Comparison of ENCODE assay signal across 31 mouse cellular contexts in the genomic region with DNA sequence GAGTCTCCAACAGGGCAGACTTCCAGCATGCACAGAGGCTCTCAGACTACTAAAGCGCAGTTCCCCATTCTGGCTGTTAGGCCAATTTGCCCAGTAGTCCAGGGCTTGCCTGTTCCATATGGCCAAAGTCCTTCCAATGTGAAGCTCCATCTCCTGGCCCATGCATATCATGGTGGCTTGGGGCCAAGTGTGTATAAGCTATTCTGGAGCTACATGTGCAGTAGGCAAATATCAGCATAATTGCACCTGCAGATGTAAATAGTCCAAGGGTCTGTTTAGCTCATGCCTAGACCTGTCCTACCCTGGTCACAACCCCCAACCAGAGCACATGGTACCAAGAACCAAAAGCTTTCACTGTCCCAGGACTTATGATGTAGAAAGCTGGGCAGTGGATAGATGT. TPM values are rescaled to one million over a fixed set of nuclear protein-coding genes. Genes with fewer than 3 reads are reported as not detected.
A peak's percentile ranks its signal among the peaks of the same experiment; 100 is the strongest.
DNase-seq lines count a peak whose midpoint lies in the region; ATAC-seq and TF ChIP-seq lines count a peak whose summit lies in the region.
"Had no signal": no experiment of that assay in that cellular context is flagged by ENCODE, and none has a peak within 500 bp of the region (broad histone marks: within the 10 kb centered on the region; RNA-seq: fewer than 3 reads in every experiment).

No protein-coding gene starts in this region.

- no peaks in the 10 kb centered on the region for H3K27me3 ChIP-seq in intestine, embryonic 16.5 days (replicated peaks; ENCODE audit: control insufficient read depth, insufficient read depth, low read length)
- H3K27me3 ChIP-seq: liver, embryonic 13.5 days; Patski had no signal

- no peak overlapping the region for H3K4me2 ChIP-seq in intestine, embryonic 16.5 days (ENCODE audit: low read depth, low read length)
- H3K4me2 ChIP-seq: liver, embryonic 13.5 days; lung, embryonic 14.5 days had no signal

- H3K4me3 ChIP-seq in intestine, embryonic 16.5 days (ENCODE audit: low read length), result no peak overlapping the region
- H3K4me3 ChIP-seq in left cerebral cortex, adult 2 months, result no peak overlapping the region
- H3K4me3 ChIP-seq: erythroblast, embryonic 14.5 days; liver, embryonic 13.5 days had no signal

- no peak for TF ChIP-seq CTCF in left cerebral cortex, adult 2 months (IDR thresholded peaks at IDR 0.05)

- no peak overlapping the region for H3K27ac ChIP-seq in intestine, embryonic 16.5 days (ENCODE audit: low read length)
- no peak overlapping the region for H3K27ac ChIP-seq in left cerebral cortex, adult 2 months
- H3K27ac ChIP-seq: liver, embryonic 13.5 days had no signal

- H3K9me3 ChIP-seq in intestine, embryonic 16.5 days (ENCODE audit: control insufficient read depth, low read length), result no peaks in the 10 kb centered on the region
- H3K9me3 ChIP-seq: liver, embryonic 13.5 days had no signal

- DNase-seq in cerebellum, adult 18-20 months, result peak; percentile 3 to 6
- no peak for DNase-seq in cerebellum, adult 8-10 months
- DNase-seq in brain, adult 2 months (ENCODE audit: low read depth, low spot score), result peak; percentile 15
- peak; percentile 13 for DNase-seq in cerebellum, adult 9-11 months
- DNase-seq in adrenal gland, adult 18-20 months (ENCODE audit: low spot score in 2 of 2), result no peak
- no peak for DNase-seq in left cerebral cortex, adult 2 months (ENCODE audit: extremely low spot score in 1 of 2, low spot score in 2 of 2)
- no peak for DNase-seq in thymus, postnatal 10 days (ENCODE audit: low spot score in 2 of 2)
- DNase-seq: adrenal gland, postnatal 14 days; forebrain, postnatal 0 days; gastrocnemius, postnatal 10 days; heart, postnatal 14 days; kidney, adult 9 months; kidney, postnatal 10 days; liver, embryonic 13.5 days; lung, embryonic 14.5 days; lung, postnatal 14 days; midbrain, embryonic 14.5 days; retina, postnatal 1 day; thymus, postnatal 25 days had no signal

- no peak overlapping the region for H3K9ac ChIP-seq in intestine, embryonic 16.5 days (ENCODE audit: low read depth, low read length)
- H3K9ac ChIP-seq: forebrain, postnatal 0 days; liver, embryonic 13.5 days; lung, embryonic 14.5 days had no signal

- H3K36me3 ChIP-seq in intestine, embryonic 16.5 days (ENCODE audit: control insufficient read depth, insufficient read depth, low read length), result no peaks in the 10 kb centered on the region
- H3K36me3 ChIP-seq: liver, embryonic 13.5 days had no signal

- ATAC-seq in intestine, embryonic 16.5 days, result peak; percentile 54
- ATAC-seq: forebrain, postnatal 0 days; hindbrain, embryonic 16.5 days; Patski had no signal

- intact Hi-C loops in left cerebral cortex, adult 2 months (cut with DNase I), result no loop called here

- WGBS in intestine, embryonic 16.5 days, result 100% methylated on average over 1 of the region's 1 CpGs

- H3K4me1 ChIP-seq in intestine, embryonic 16.5 days (ENCODE audit: control insufficient read depth, insufficient read depth, low read length), result peaks cover 6% of the 10 kb centered on the region
- H3K4me1 ChIP-seq: liver, embryonic 13.5 days had no signal

RNA-seq across cellular contexts. Expression of gene Cdcp1, which starts 7.9 kb away (rescaled TPM):
- polyA plus RNA-seq in intestine, embryonic 16.5 days (2015; fragmentation: Nextera tagmentation; extraction: Ambion mirVana), result 14.1 and 14.2 TPM in 2 replicates
- under 1 TPM in 1 of 2 experiments, not detected in 1; 0.07 TPM for total RNA-seq in adrenal gland, adult 18-20 months (2021)
- under 1 TPM in 1 of 2 experiments, not detected in 1; 0.29 TPM for total RNA-seq in left cerebral cortex, adult 2 months (2021)
- total RNA-seq: gastrocnemius, postnatal 10 days; MEL; monocyte, adult 5-6 weeks had no signal
- polyA plus RNA-seq: erythroblast, embryonic 14.5 days; midbrain, embryonic 14.5 days; Patski had no signal

RNA-seq across cellular contexts. Expression of gene Tmem158, which starts 52.7 kb away (rescaled TPM):
- polyA plus RNA-seq in intestine, embryonic 16.5 days (2015; fragmentation: Nextera tagmentation; extraction: Ambion mirVana), result 1.7 and 6.0 TPM in 2 replicates
- total RNA-seq in adrenal gland, adult 18-20 months (2021), result 1 to 10 TPM; 7.5 to 9.2 TPM
- 10 to 100 TPM; 44.7 to 60.5 TPM for total RNA-seq in left cerebral cortex, adult 2 months (2021)

RNA-seq across cellular contexts. Expression of gene Clec3b, which starts 57.1 kb away (rescaled TPM):
- polyA plus RNA-seq in intestine, embryonic 16.5 days (2015; fragmentation: Nextera tagmentation; extraction: Ambion mirVana), result 0.27 and 0.42 TPM in 2 replicates
- 10 to 100 TPM; 21.6 to 53.1 TPM for total RNA-seq in adrenal gland, adult 18-20 months (2021)
- total RNA-seq in left cerebral cortex, adult 2 months (2021), result 1 to 10 TPM; 2.6 to 3.1 TPM
- total RNA-seq: MEL; monocyte, adult 5-6 weeks had no signal
- polyA plus RNA-seq: erythroblast, embryonic 14.5 days; forebrain, embryonic 11.5 days; heart, embryonic 14.5 days; hindbrain, embryonic 11.5 days; intestine, embryonic 14.5 days; limb, embryonic 11.5 days; lung, embryonic 14.5 days; neural tube, embryonic 14.5 days; Patski had no signal

Comparison
In these comparisons a context has a peak if more than half of its experiments do, and no peak if none do; other contexts are left out.
1. DNase-seq: peak in cerebellum, adult 18-20 months (2 of 2), brain, adult 2 months (single experiment) and cerebellum, adult 9-11 months (single experiment); none in cerebellum, adult 8-10 months (single experiment), adrenal gland, adult 18-20 months (0 of 2), left cerebral cortex, adult 2 months (0 of 2) and thymus, postnatal 10 days (0 of 2).
2. RNA of gene Tmem158, which starts 52.7 kb away (total RNA-seq): 44.7 to 60.5 TPM in left cerebral cortex, adult 2 months; 7.5 to 9.2 TPM in adrenal gland, adult 18-20 months; every median in the first group is over 4 times any median in the second.
3. RNA of gene Clec3b, which starts 57.1 kb away (total RNA-seq): 21.6 to 53.1 TPM in adrenal gland, adult 18-20 months; 2.6 to 3.1 TPM in left cerebral cortex, adult 2 months; every median in the first group is over 4 times any median in the second.